Mouse (Mus musculus) forebrain, embryonic 11.5 days (tissue): ENCODE data around the gene Rft1. TPM values are rescaled to one million over a fixed set of nuclear protein-coding genes. Genes with fewer than 3 reads are reported as not detected.
"Not testable (repeated sequence)": the region's sequence is repeated elsewhere in the genome, so short reads cannot be mapped to it uniquely, and the experiment has no call there.

Experiments used
- ATAC-seq: fragments of 200-750 bp; cut with Nextera tagmentation; replicated peaks from 2 replicates; pipeline ENCODE4 v1.8.0; 2017; ENCODE audit warnings: moderate TSS enrichment; ENCODE audit not compliant: low FRiP score
- DNase-seq: peaks from one replicate; pipeline ENCODE4 v3.0.0-alpha.2; 2017; ENCODE audit warnings: low spot score
- H3K27ac ChIP-seq: fragments of 300-500 bp; sonication (generic); 2 replicates; pipeline ENCODE4 v1.5.1; 2014; ENCODE audit warnings: low read depth, low read length
- H3K27me3 ChIP-seq: fragments of 300-500 bp; sonication (generic); 2 replicates; pipeline ENCODE4 v1.6.1; 2014; ENCODE audit warnings: mild to moderate bottlenecking, low read length, mixed read lengths; ENCODE audit not compliant: control insufficient read depth, insufficient read depth
- H3K36me3 ChIP-seq: fragments of 300-500 bp; sonication (generic); 2 replicates; pipeline ENCODE4 v1.6.1; 2014; ENCODE audit warnings: mild to moderate bottlenecking, low read length, moderate library complexity, mixed read lengths; ENCODE audit not compliant: control insufficient read depth, insufficient read depth
- H3K4me1 ChIP-seq: fragments of 300-500 bp; sonication (generic); replicated peaks from 2 replicates; pipeline ENCODE4 v1.6.1; 2014; ENCODE audit warnings: low read length, mixed read lengths; ENCODE audit not compliant: control insufficient read depth, insufficient read depth
- H3K4me2 ChIP-seq: fragments of 300-500 bp; sonication (generic); 2 replicates; pipeline ENCODE4 v1.6.1; 2014; ENCODE audit warnings: low read depth, mild to moderate bottlenecking, low read length, moderate library complexity, mixed read lengths; ENCODE audit not compliant: severe bottlenecking
- H3K4me3 ChIP-seq: fragments of 300-500 bp; sonication (generic); 2 replicates; pipeline ENCODE4 v1.5.1; 2014; ENCODE audit warnings: low read depth, low read length
- H3K9ac ChIP-seq: fragments of 300-500 bp; sonication (generic); 2 replicates; pipeline ENCODE4 v1.6.1; 2014; ENCODE audit warnings: low read length
- H3K9me3 ChIP-seq: fragments of 300-500 bp; sonication (generic); 2 replicates; pipeline ENCODE4 v1.6.1; 2016; ENCODE audit warnings: low read length, mixed read lengths; ENCODE audit not compliant: control insufficient read depth
- WGBS: fragments of 180-500 bp; shearing (Covaris S2); extraction: QIAGEN DNeasy Blood & Tissue Kit; methylation state at CpG from one replicate; pipeline ENCODE4 v1.1.7; 2014; 5-methylcytosine and 5-hydroxymethylcytosine counted together
- polyA plus RNA-seq: library from polyadenylated mRNA; unstranded; fragments of >200 nt; fragmentation: Nextera tagmentation; extraction: Ambion mirVana; gene quantifications from 2 replicates; pipeline ENCODE4 v1.2.1, GENCODE M21; 2014

Gene Rft1
- polyA plus RNA-seq, 1 experiment from 2014 or later: 11.4 TPM

DNA sequence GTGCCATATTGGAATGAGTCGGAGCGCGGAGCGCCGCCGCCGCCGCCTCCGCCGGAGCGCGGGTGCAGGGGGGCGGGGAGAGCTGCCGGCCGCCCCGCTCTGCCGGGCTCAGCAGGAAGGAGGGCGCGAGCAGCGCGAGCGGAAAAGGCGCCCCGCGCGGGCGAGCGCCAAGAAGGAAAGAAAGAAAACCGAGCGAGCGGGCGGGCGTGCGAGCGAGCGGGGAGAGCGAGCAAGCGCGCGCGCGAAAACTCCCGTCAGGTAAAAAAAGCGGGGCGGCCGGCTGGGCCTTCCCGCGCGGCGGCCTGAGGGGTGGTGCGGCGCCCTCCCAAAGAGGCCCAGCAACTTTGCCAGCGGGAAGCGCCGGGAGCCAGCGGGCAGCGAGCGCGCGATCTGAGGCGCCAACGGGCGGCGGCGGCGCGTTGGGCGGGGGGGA, 61.5 kb downstream of the Rft1 start:
- H3K4me1 ChIP-seq: peaks cover 7% of the 10 kb centered on the region; the same call in 1 of the 2 replicates
- H3K9me3 ChIP-seq: no peaks in the 10 kb centered on the region
- WGBS: under 1% methylated on average over 52 of the region's 68 CpGs
- peak overlapping the region; percentile 90 for H3K4me2 ChIP-seq
- peak overlapping the region; percentile 94 for H3K9ac ChIP-seq
- peak overlapping the region; percentile 95 for H3K4me3 ChIP-seq
- peak; percentile 89 for ATAC-seq
- H3K36me3 ChIP-seq: no peaks in the 10 kb centered on the region
- peak overlapping the region; percentile 98 for H3K27ac ChIP-seq
- DNase-seq: no peak
- H3K27me3 ChIP-seq: peaks cover 3% of the 10 kb centered on the region; the same call in 1 of the 2 replicates

DNA sequence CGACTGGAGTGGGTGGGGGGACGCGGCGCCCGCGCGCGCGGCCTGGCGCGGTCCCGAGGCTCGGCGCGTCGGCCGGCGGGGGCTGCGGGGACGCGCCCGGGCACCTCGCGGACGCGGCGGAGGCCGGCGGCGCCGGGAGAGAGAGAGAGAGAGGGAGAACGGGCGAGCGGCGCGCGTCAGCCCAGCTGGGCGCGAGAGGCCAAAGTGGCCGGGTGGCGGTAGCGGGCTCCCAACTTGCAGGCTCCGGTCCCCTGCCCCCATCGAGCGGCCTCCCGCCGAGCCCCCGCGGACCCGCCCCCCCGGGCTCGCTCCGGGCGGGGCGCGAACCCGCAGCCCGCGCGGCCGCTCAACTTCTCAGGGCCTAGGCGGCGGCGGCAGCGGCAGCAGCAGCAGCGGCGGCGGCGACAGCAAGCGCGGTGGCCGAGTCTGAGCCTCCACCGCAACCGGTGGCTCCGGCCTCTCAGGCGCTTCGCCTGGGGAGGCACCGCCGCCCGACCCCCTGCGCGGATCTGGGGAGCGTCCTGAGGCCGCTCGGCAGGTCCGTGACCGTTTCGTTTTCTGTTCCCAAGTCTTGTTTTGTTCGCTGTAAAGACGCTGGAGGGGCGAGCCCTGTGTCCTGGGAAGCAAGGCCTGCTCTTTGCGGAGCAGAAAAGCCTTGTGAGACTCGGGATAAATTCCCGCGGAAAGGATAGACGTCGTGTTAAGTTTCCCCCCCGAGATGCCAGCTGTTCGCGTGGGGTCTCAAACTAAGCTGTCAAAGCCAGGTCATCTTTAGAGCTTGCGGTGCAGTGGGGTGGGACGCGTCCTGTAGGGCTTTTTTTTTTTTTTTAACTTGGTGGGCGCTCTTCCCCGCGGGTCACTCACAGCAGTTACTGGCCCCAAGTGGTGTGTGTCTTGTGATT, 62.1 kb downstream of the Rft1 start:
- Histone ChIP-seq H3K4me3 (peak overlapping the region; percentile 95), H3K4me1 (peaks cover 7% of the 10 kb centered on the region; the same call in 1 of the 2 replicates), H3K36me3 (no peaks in the 10 kb centered on the region), H3K4me2 (peak overlapping the region; percentile 90), H3K27ac (peak overlapping the region; percentile 98), H3K9ac (peak overlapping the region; percentile 94), H3K9me3 (no peaks in the 10 kb centered on the region), H3K27me3 (peaks cover 3% of the 10 kb centered on the region; the same call in 1 of the 2 replicates)
- under 1% methylated on average over 71 of the region's 106 CpGs for WGBS
- ATAC-seq: peak; percentile 69
- DNase-seq: peak; percentile 88

DNA sequence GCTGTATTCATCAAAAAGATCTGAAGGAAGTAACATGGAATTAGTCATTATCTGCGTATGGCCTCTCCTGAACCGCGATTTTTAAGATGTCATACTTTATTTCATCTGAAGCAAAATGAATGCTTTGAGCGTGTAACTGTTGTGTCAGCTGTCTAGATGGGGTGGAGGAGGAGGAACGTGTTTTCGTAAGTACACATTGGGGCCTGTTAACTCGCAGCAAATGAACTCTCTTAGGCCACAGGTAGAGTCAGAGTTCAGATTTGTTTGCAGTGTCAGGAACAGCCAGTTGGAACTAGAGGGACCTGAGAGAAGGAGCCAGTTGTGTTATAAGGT, 62.8 kb downstream of the Rft1 start:
- no peak for DNase-seq
- H3K36me3 ChIP-seq: no peaks in the 10 kb centered on the region
- 6% methylated on average over 7 of the region's 7 CpGs for WGBS
- no peak overlapping the region for H3K27ac ChIP-seq
- peaks cover 3% of the 10 kb centered on the region; the same call in 1 of the 2 replicates for H3K27me3 ChIP-seq
- ATAC-seq: no peak
- peaks cover 7% of the 10 kb centered on the region; the same call in 1 of the 2 replicates for H3K4me1 ChIP-seq
- no peaks in the 10 kb centered on the region for H3K9me3 ChIP-seq
- H3K4me3 ChIP-seq: peak overlapping the region; percentile 95
- peak overlapping the region; percentile 90 for H3K4me2 ChIP-seq
- H3K9ac ChIP-seq: peak overlapping the region; percentile 94

DNA sequence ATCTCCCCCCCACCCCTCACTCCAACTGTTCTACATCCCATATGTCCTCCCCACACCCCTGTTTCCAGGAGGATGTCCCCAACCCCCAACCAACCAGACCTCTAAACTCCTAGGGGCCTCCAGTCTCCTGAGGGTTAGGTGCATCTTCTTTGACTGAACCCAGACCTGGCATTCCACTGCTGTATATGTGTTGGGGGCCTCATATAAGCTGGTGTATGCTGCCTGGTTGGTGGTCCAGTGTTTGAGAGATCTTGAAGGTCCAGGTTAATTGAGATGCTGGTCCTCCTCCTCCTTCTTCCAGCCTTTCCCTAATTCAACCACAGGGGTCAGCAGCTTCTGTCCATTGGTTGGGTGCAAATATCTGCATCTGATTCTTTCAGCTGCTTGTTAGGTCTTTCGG, 64.5 kb downstream of the Rft1 start:
- H3K9ac ChIP-seq, H3K27me3 ChIP-seq, H3K4me2 ChIP-seq, ATAC-seq, H3K36me3 ChIP-seq, DNase-seq, H3K9me3 ChIP-seq, H3K4me1 ChIP-seq, H3K4me3 ChIP-seq, H3K27ac ChIP-seq: not testable (repeated sequence)
- WGBS: 92% methylated on average over 1 of the region's 1 CpGs

DNA sequence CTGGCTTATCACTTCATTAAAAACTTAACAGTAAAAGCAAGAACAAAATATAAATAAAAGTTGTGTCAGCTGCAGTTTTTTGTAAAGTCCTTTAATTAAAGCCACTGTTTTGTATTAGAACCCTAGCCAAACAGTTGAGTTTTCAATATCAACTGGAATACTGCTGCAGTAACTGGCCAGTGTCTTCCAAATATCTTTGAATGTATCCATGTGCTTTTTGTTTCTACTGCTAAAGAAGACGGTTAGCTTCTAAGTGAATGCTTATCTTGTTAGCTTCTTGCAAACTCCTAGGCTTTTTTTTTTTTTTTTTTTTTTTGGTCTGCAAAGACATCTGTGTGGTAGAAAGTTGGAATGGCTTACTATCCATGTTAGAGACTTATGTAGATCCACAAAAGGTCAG, 65.4 kb downstream of the Rft1 start:
- Histone ChIP-seq H3K36me3 (no peaks in the 10 kb centered on the region), H3K4me3 (no peak overlapping the region), H3K4me1 (peaks cover 7% of the 10 kb centered on the region; the same call in 1 of the 2 replicates), H3K4me2 (no peak overlapping the region), H3K9ac (no peak overlapping the region), H3K9me3 (no peaks in the 10 kb centered on the region), H3K27me3 (peaks cover 3% of the 10 kb centered on the region; the same call in 1 of the 2 replicates), H3K27ac (no peak overlapping the region)
- WGBS: 97% methylated on average over 1 of the region's 1 CpGs
- DNase-seq: no peak
- ATAC-seq: no peak

DNA sequence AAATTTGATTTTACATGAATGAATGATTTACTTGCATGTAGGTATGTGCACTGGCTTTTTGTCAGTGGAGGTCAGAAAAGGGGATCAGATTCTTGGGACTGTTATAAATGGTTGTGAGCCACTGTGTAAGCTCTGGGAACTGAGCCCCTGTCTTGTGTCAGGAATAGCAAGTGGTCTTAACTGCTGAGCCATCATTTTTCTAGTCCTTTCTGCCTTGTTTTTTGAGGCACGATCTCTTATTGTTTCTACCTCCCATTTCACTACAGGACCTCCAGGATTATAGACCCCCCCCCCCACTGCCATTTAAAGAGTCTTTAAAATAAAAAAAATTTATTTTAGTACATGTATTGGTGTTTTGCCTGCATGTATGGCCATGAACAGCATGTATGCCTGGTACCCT, 67.7 kb downstream of the Rft1 start:
- Histone ChIP-seq H3K4me3 (no peak overlapping the region), H3K27ac (no peak overlapping the region), H3K4me1 (0 out of 2 replicates have a peak, but pooled peaks cover 2% of the 10 kb centered on the region), H3K9me3 (no peaks in the 10 kb centered on the region), H3K27me3 (no peaks in the 10 kb centered on the region), H3K9ac (no peak overlapping the region), H3K4me2 (no peak overlapping the region), H3K36me3 (no peaks in the 10 kb centered on the region)
- no peak for ATAC-seq
- DNase-seq: no peak
- 93% methylated on average over 1 of the region's 1 CpGs for WGBS

DNA sequence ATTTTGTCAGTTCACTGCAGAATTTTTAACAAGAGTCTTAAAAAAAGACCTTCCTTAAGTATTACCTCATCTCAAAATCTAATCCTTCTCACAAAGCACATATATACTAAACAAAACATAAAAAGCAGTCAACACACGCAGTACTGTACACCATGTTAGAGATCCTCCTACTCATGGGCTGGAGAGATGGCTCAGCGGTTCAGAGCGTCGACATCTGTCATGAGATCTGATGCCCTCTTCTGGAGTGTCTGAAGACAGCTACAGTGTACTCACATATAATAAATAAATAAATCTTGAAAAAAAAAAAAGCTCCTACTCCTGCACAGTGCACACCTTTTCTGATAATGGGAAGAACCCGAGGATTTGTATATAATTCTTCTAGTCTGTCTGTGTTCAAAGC, 68.2 kb downstream of the Rft1 start:
- Histone ChIP-seq H3K4me1 (no peaks in the 10 kb centered on the region), H3K27ac (no peak overlapping the region), H3K4me3 (no peak overlapping the region), H3K27me3 (no peaks in the 10 kb centered on the region), H3K36me3 (no peaks in the 10 kb centered on the region), H3K9me3 (no peaks in the 10 kb centered on the region), H3K4me2 (no peak overlapping the region), H3K9ac (no peak overlapping the region)
- 87% methylated on average over 5 of the region's 5 CpGs for WGBS
- no peak for ATAC-seq
- DNase-seq: no peak

DNA sequence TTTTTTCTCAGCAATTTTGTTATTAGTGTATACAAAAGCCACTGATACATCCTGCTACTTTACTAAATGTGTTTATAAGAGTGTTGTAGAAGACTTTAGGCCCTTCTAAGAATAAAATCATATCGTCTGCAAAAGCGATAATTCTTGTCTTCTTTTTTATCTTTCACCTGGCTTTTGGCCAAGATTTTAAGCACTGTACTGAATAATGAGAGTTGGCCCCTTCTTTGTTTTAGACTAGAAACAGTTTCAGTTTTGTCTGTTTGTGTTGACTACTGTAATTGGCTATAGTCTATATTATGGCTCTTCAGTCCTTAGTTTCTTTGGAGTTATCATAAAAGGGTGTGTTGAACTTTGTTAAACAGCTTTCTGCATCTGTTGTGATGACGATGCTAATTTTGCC, 77.7 kb downstream of the Rft1 start:
- no peak overlapping the region for H3K4me3 ChIP-seq
- ATAC-seq (no peak), DNase-seq (no peak)
- no peaks in the 10 kb centered on the region for H3K36me3 ChIP-seq
- no peak overlapping the region for H3K4me2 ChIP-seq
- WGBS: 91% methylated on average over 3 of the region's 3 CpGs
- H3K27ac ChIP-seq: no peak overlapping the region
- H3K4me1 ChIP-seq: no peaks in the 10 kb centered on the region
- H3K9me3 ChIP-seq: no peaks in the 10 kb centered on the region
- H3K9ac ChIP-seq: no peak overlapping the region
- no peaks in the 10 kb centered on the region for H3K27me3 ChIP-seq

DNA sequence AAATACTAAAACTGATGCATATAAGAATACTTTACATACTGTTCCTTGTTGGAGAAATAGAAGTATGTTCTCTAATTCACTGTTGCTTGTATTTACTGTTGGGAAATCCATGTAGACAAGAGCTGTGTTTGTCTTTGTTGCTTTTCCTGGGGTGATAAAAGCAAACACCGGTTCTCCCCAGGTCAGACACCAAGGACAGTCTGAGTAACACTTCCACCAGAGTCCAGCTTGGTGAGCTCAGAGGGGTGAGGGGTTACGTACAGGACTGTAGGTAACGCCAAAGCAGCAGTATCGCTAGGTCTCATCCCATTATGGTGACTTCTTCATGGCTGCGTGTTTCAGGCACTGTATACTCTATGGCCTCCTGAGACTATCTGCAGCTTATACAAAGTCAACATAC, 80.5 kb downstream of the Rft1 start:
- Histone ChIP-seq H3K4me3 (no peak overlapping the region), H3K27ac (no peak overlapping the region), H3K4me1 (no peaks in the 10 kb centered on the region), H3K9me3 (no peaks in the 10 kb centered on the region), H3K36me3 (no peaks in the 10 kb centered on the region), H3K9ac (no peak overlapping the region), H3K4me2 (no peak overlapping the region), H3K27me3 (no peaks in the 10 kb centered on the region)
- DNase-seq: no peak
- 92% methylated on average over 5 of the region's 5 CpGs for WGBS
- ATAC-seq: no peak
